Mouse (Mus musculus): ENCODE data around the gene Cnksr3. TPM values are rescaled to one million over a fixed set of nuclear protein-coding genes. Genes with fewer than 3 reads are reported as not detected.

Cnksr3 gene
- polyA plus RNA-seq, 1 experiment = 11.4 TPM

DNA sequence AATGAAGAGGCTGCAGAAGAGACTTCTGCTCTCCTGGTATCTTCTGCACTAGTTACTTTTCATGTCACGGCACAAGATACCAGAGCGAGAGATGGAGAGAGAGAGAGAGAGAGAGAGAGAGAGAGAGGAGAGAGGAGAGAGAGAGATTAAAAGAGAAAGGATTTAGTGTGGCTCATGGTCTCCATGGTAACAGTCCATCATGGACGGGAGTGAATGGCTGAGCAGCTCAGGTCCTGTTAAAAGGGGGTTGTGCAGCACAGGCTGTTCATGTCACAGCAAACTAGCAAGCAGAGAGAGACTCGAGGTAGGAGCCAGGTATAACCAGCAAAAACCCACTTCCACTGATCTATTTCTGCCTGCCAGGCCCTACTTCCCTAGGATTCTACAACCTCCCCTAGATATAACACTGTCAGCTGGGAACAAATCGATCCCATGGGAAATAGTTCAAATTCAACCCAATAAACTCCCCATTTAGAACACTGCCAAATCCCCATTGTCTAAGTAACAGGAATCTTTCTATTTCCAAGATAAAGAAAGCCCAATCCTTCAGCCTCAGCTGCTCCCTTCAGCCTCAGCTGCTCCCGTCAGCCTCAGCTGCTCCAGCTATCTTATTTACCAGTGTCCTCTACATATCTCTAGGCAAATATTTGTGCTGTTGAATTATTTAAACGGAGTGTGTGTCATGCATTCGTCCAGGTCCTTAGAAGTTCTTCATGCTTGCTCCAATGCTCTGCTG, 141.8 kb downstream of the Cnksr3 start:
- no peak for TF ChIP-seq TCF12 (IDR thresholded peaks at IDR 0.05; ENCODE audit: insufficient read depth, poor library complexity, severe bottlenecking)
- no peak for TF ChIP-seq CEBPB (IDR thresholded peaks at IDR 0.05; ENCODE audit: insufficient read depth, poor library complexity, severe bottlenecking)
- no peak for TF ChIP-seq USF1 (IDR thresholded peaks at IDR 0.05; ENCODE audit: low read depth)
- no peak for TF ChIP-seq SRF (IDR thresholded peaks at IDR 0.05; ENCODE audit: control insufficient read depth, insufficient read length, low read depth)
- no peak for TF ChIP-seq POLR2A (IDR thresholded peaks at IDR 0.05; ENCODE audit: insufficient read length, low read depth)
- TF ChIP-seq REST (IDR thresholded peaks at IDR 0.05; ENCODE audit: insufficient read depth, insufficient read length) = no peak
- no peak for TF ChIP-seq TCF3 (IDR thresholded peaks at IDR 0.05; ENCODE audit: insufficient read length, low read depth)
- no peak for TF ChIP-seq E2F4 (IDR thresholded peaks at IDR 0.05; ENCODE audit: insufficient read depth)
- no peak for TF ChIP-seq POLR2AphosphoS2 (IDR thresholded peaks at IDR 0.05; ENCODE audit: insufficient read length, low read depth)
- no peak for TF ChIP-seq MYOD1 (IDR thresholded peaks at IDR 0.05; ENCODE audit: control insufficient read depth in 1 of 3, insufficient read length in 2 of 3, low read depth in 2 of 3)
- TF ChIP-seq MYOG (IDR thresholded peaks at IDR 0.05; ENCODE audit: control insufficient read depth in 1 of 3, insufficient read depth in 1 of 3, insufficient read length in 2 of 3, low read depth in 2 of 3) = no peak
- no peak for TF ChIP-seq MAX (IDR thresholded peaks at IDR 0.05; ENCODE audit: low read depth)
- H3K4me3 ChIP-seq = no peak overlapping the region
- H3K36me3 ChIP-seq (ENCODE audit: control insufficient read depth, insufficient read depth) = no peaks in the 10 kb centered on the region
- no peak overlapping the region for H3ac ChIP-seq (ENCODE audit: control insufficient read depth, insufficient read length)
- no peaks in the 10 kb centered on the region for H3K27me3 ChIP-seq (ENCODE audit: control insufficient read depth, insufficient read depth, insufficient read length)
- H3K4me2 ChIP-seq (ENCODE audit: low read depth) = no peak overlapping the region
- no peaks in the 10 kb centered on the region for H3K79me2 ChIP-seq (ENCODE audit: control insufficient read depth, insufficient read depth)

DNA sequence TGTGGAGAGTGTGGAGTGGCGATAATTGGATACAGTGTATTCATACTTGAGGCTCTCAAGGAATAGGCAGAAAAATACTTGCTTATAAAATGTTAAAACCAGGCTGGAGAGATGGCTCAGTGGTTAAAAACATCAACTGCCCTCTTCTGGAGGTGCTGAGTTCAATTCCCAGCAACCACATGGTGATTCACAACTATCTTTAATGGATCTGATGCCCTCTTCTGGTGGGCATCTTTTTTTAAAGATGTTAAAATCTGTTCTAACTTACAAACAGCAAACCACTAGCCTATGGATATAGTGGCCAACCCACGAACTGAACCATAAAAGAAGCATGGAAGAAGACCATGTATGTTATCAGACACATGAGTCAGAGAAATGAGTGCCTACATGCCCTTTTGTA, 142.9 kb downstream of the Cnksr3 start:
- Histone ChIP-seq H3K79me2 (ENCODE audit: control insufficient read depth, insufficient read depth) (no peaks in the 10 kb centered on the region), H3K4me2 (ENCODE audit: low read depth) (no peak overlapping the region), H3K36me3 (ENCODE audit: control insufficient read depth, insufficient read depth) (no peaks in the 10 kb centered on the region), H3K27me3 (ENCODE audit: control insufficient read depth, insufficient read depth, insufficient read length) (no peaks in the 10 kb centered on the region), H3ac (ENCODE audit: control insufficient read depth, insufficient read length) (no peak overlapping the region), H3K4me3 (no peak overlapping the region)
- no peak for TF ChIP-seq POLR2A (IDR thresholded peaks at IDR 0.05; ENCODE audit: insufficient read length, low read depth)

Other genes with a start within 250 kb of the Cnksr3 start
- not detected for gene Ipcef1, start 159.8 kb downstream of the Cnksr3 start, polyA plus RNA-seq (2012; fragmentation: generic; extraction: Trizol)

Data from myocyte (in vitro differentiated cells).